Mouse (Mus musculus) kidney, adult 2 months (tissue): ENCODE results near the gene Vps45. TPM values are rescaled to one million over a fixed set of nuclear protein-coding genes. Genes with fewer than 3 reads are reported as not detected.
A peak's percentile ranks its signal among the peaks of the same experiment; 100 is the strongest.

Experiments used
- DNase-seq: peaks from one replicate; pipeline ENCODE4 v3.0.0; 2021
- H3K27ac ChIP-seq: fragments of 200-500 bp; 2 replicates; pipeline ENCODE4 v1.5.1; 2012; ENCODE audit warnings: low read depth, low read length, control low read depth, inconsistent platforms; ENCODE audit not compliant: insufficient read depth
- H3K27me3 ChIP-seq: fragments of 200-500 bp; replicated peaks from 2 replicates; pipeline ENCODE4 v1.6.1; 2012; ENCODE audit warnings: mild to moderate bottlenecking, moderate library complexity, low read length, inconsistent platforms; ENCODE audit not compliant: control insufficient read depth, insufficient read depth
- H3K36me3 ChIP-seq: fragments of 200-500 bp; 2 replicates; pipeline ENCODE4 v1.6.1; 2012; ENCODE audit warnings: mild to moderate bottlenecking, moderate library complexity, low read length, inconsistent platforms; ENCODE audit not compliant: control insufficient read depth, insufficient read depth
- H3K4me1 ChIP-seq: fragments of 200-500 bp; 2 replicates; pipeline ENCODE4 v1.6.1; 2011; ENCODE audit warnings: low read length; ENCODE audit not compliant: control insufficient read depth, insufficient read depth
- H3K4me3 ChIP-seq: fragments of 200-500 bp; 2 replicates; pipeline ENCODE4 v1.5.1; 2011; ENCODE audit warnings: mild to moderate bottlenecking, low read depth, low read length, control low read depth; ENCODE audit not compliant: insufficient read depth
- CTCF ChIP-seq: fragments of 200-500 bp; conservative IDR thresholded peaks from 2 replicates; pipeline ENCODE4 v1.5.1; 2011; ENCODE audit warnings: low read depth, mild to moderate bottlenecking, control low read depth, low read length, moderate library complexity, mixed read lengths; ENCODE audit not compliant: insufficient read depth, insufficient read length
- POLR2A ChIP-seq: fragments of 200-500 bp; IDR thresholded peaks from one replicate; pipeline ENCODE4 v1.6.1; 2011; ENCODE audit warnings: low read depth, low read length, control low read depth
- WGBS: fragments of 180-500 bp; shearing (Covaris S2); methylation state at CpG from one replicate; pipeline ENCODE4 v1.1.7; 2018; 5-methylcytosine and 5-hydroxymethylcytosine counted together
- polyA plus RNA-seq: library from polyadenylated mRNA; depleted of rRNA; stranded (reverse); fragments of >200 nt; gene quantifications from 2 replicates; pipeline ENCODE4 v1.2.3, GENCODE M21; 2012

The Vps45 gene
- polyA plus RNA-seq, 1 experiment, result 7.9 TPM

- DNase-seq, result peak; percentile 28
- 54% methylated on average over 11 of the region's 11 CpGs for WGBS
- Histone ChIP-seq H3K4me3 (no peak overlapping the region), H3K4me1 (no peaks in the 10 kb centered on the region), H3K27ac (no peak overlapping the region; the same call in 1 of the 2 replicates), H3K36me3 (no peaks in the 10 kb centered on the region), H3K27me3 (no peaks in the 10 kb centered on the region)
- TF ChIP-seq POLR2A (no peak), CTCF (no peak)
Observed at GRCm38 (mm10) chr3:96029766-96030165, 28.5 kb downstream of the Vps45 start.

DNA sequence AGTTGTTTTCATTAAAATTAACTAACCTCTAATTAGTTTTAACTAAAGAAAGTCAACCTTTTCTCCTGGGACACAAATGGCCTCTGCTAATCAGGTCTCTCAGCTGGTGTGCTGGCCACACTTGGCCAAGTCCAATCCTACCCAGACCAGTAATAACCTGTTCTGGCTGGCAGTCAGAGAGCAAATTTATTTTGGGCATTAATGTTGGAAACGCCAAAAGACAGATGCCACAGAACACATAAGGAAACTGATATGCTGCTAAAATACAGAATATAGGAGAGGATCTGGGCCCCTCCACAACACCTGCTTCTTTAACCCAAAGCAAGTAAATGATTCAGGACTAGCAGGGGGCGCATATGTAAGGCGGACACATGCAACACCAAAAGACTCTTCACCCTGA lies 28.9 kb downstream of the Vps45 start:
- Histone ChIP-seq H3K4me1 (no peaks in the 10 kb centered on the region), H3K36me3 (no peaks in the 10 kb centered on the region), H3K27ac (no peak overlapping the region; the same call in 1 of the 2 replicates), H3K27me3 (no peaks in the 10 kb centered on the region), H3K4me3 (no peak overlapping the region)
- peak; percentile 61 for DNase-seq
- no peak for TF ChIP-seq POLR2A
- TF ChIP-seq CTCF, result no peak
- WGBS, result 73% methylated on average over 3 of the region's 3 CpGs

DNA sequence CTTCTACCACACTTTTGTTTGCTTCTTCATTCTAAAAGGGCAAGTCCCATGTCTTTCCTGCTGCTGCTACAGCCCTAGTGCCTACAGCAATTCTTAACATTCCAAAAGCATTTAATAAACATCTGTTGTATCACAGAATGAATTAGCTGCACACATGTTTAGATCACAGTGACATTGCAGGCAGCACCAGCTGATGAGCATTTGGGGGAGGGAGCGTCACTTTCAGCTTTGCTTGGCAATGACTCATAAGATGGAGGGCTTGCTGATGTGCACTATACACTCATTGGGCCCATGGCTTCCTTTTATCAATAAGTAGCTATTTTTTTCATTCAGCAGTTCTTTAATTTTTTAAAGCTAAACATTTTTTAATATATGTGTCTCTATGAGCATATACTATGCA lies 30.4 kb downstream of the Vps45 start:
- H3K4me1 ChIP-seq, result no peaks in the 10 kb centered on the region
- no peaks in the 10 kb centered on the region for H3K27me3 ChIP-seq
- no peak overlapping the region for H3K27ac ChIP-seq
- TF ChIP-seq CTCF, result no peak
- no peak for TF ChIP-seq POLR2A
- DNase-seq, result no peak
- 93% methylated on average over 1 of the region's 1 CpGs for WGBS
- H3K36me3 ChIP-seq, result no peaks in the 10 kb centered on the region
- no peak overlapping the region for H3K4me3 ChIP-seq

DNA sequence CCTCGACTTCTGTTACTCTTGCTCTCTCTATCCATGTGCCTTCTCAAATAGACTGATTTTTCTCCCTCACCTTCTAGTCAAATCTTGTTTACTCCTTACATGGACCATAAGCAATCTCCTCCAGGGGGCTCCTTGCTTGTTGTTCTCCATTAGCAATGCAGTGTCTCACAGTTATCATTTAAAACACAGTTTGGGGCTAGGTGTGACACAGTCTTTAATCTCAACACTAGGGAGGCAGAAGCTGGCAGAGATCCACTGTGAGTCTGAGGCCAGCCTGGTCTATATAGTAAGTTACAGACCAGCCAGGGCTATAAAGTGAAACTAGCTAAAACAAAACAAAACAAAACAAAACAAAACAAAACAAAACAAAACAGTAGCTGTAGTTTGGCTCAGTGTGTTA lies 31.1 kb downstream of the Vps45 start:
- WGBS, result 100% methylated on average over 1 of the region's 1 CpGs
- Histone ChIP-seq H3K36me3 (no peaks in the 10 kb centered on the region), H3K27me3 (no peaks in the 10 kb centered on the region), H3K27ac (no peak overlapping the region), H3K4me1 (no peaks in the 10 kb centered on the region), H3K4me3 (no peak overlapping the region)
- DNase-seq, result no peak
- TF ChIP-seq POLR2A, result no peak
- no peak for TF ChIP-seq CTCF

GRCm38 (mm10) chr3:96021421-96022128 lies 36.7 kb downstream of the Vps45 start:
- H3K27ac ChIP-seq, result no peak overlapping the region
- 68% methylated on average over 5 of the region's 5 CpGs for WGBS
- H3K4me3 ChIP-seq, result no peak overlapping the region
- no peaks in the 10 kb centered on the region for H3K4me1 ChIP-seq
- no peaks in the 10 kb centered on the region for H3K27me3 ChIP-seq
- DNase-seq, result no peak
- no peaks in the 10 kb centered on the region for H3K36me3 ChIP-seq
- TF ChIP-seq CTCF (no peak), POLR2A (no peak)

DNA sequence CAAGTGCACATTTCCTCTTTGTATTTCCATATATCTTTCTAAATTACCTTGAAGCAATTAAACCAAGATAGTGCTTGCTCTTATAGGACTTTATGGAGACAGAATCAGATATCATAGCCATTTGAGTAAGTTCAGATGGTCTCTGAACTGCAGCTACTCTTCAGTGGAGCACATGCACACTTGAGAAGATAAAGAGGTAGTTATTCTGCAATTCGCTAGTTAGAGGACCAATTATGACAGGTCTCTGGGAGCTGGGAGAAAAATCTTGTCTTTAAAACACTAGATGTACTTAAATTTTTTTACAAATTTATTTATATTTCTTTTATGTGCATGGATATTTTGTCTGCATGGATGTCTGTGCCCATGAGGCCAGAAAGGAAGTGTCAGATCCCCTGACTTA lies 37.5 kb downstream of the Vps45 start:
- no peak for TF ChIP-seq CTCF
- TF ChIP-seq POLR2A, result no peak
- Histone ChIP-seq H3K4me1 (no peaks in the 10 kb centered on the region), H3K36me3 (no peaks in the 10 kb centered on the region), H3K4me3 (no peak overlapping the region), H3K27ac (no peak overlapping the region), H3K27me3 (no peaks in the 10 kb centered on the region)
- no peak for DNase-seq
- 89% methylated on average over 1 of the region's 1 CpGs for WGBS

GRCm38 (mm10) chr3:96017461-96017860 lies 40.8 kb downstream of the Vps45 start:
- Histone ChIP-seq H3K4me3 (no peak overlapping the region), H3K4me1 (no peaks in the 10 kb centered on the region), H3K27me3 (no peaks in the 10 kb centered on the region), H3K27ac (no peak overlapping the region), H3K36me3 (no peaks in the 10 kb centered on the region)
- no peak for TF ChIP-seq POLR2A
- TF ChIP-seq CTCF, result no peak
- 62% methylated on average over 5 of the region's 5 CpGs for WGBS
- no peak for DNase-seq
